Mouse (Mus musculus): Measurements from ENCODE around the gene Trmt10a. TPM values are rescaled to one million over a fixed set of nuclear protein-coding genes. Genes with fewer than 3 reads are reported as not detected.

Gene Trmt10a
- polyA plus RNA-seq, 1 experiment from 2014 or later = 11.4 TPM

GRCm38 (mm10) chr3:138144060-138144641 is 903 bp downstream of the Trmt10a start:
- Histone ChIP-seq H3K27me3 (ENCODE audit: control insufficient read depth, insufficient read depth, low read depth, low read length) (no peaks in the 10 kb centered on the region), H3K27ac (ENCODE audit: low read length) (peak overlapping the region; percentile 100), H3K36me3 (ENCODE audit: control insufficient read depth, insufficient read depth, low read length) (peaks cover 5% of the 10 kb centered on the region), H3K4me2 (ENCODE audit: low read depth, low read length) (peak overlapping the region; percentile 87), H3K9ac (ENCODE audit: low read length) (peak overlapping the region; percentile 86), H3K4me1 (replicated peaks; ENCODE audit: control insufficient read depth, insufficient read depth, low read length) (peaks cover 3% of the 10 kb centered on the region; the same call in 1 of the 2 replicates), H3K9me3 (ENCODE audit: control insufficient read depth, low read length) (no peaks in the 10 kb centered on the region), H3K4me3 (ENCODE audit: low read length) (peak overlapping the region; percentile 76)
- under 1% methylated on average over 18 of the region's 18 CpGs for WGBS
- ATAC-seq (ENCODE audit: low read depth) = no peak

GRCm38 (mm10) chr3:138144642-138145171 is 1.5 kb downstream of the Trmt10a start, which contains the start of gene Mttp:
Gene Mttp (minus strand): TSS chr3:138144968.
- peak within 1 kb of the TSS; percentile 86 for H3K9ac ChIP-seq (ENCODE audit: low read length)
- H3K4me1 ChIP-seq (replicated peaks; ENCODE audit: control insufficient read depth, insufficient read depth, low read length) = peaks cover 3% of the 10 kb centered on the region; the same call in 1 of the 2 replicates
- H3K9me3 ChIP-seq (ENCODE audit: control insufficient read depth, low read length) = no peaks in the 10 kb centered on the region
- peak within 1 kb of the TSS; percentile 76 for H3K4me3 ChIP-seq (ENCODE audit: low read length)
- H3K36me3 ChIP-seq (ENCODE audit: control insufficient read depth, insufficient read depth, low read length) = peaks cover 7% of the 10 kb centered on the region
- 1% methylated on average over 8 of the region's 8 CpGs for WGBS
- peak; percentile 18; the same call in 1 of the 2 replicates for ATAC-seq (ENCODE audit: low read depth)
- no peaks in the 10 kb centered on the region for H3K27me3 ChIP-seq (ENCODE audit: control insufficient read depth, insufficient read depth, low read depth, low read length)
- H3K4me2 ChIP-seq (ENCODE audit: low read depth, low read length) = peak within 1 kb of the TSS; percentile 87
- peak within 1 kb of the TSS; percentile 100 for H3K27ac ChIP-seq (ENCODE audit: low read length)

GRCm38 (mm10) chr3:138148811-138149210 is 5.6 kb downstream of the Trmt10a start:
- no peak for ATAC-seq (ENCODE audit: low read depth)
- 88% methylated on average over 2 of the region's 2 CpGs for WGBS
- H3K4me3 ChIP-seq (ENCODE audit: low read length) = no peak overlapping the region

GRCm38 (mm10) chr3:138155062-138155461 is 11.8 kb downstream of the Trmt10a start:
- ATAC-seq (ENCODE audit: low read depth) = no peak
- H3K9ac ChIP-seq (ENCODE audit: low read length) = no peak overlapping the region
- H3K9me3 ChIP-seq (ENCODE audit: control insufficient read depth, low read length) = no peaks in the 10 kb centered on the region
- no peak overlapping the region for H3K4me2 ChIP-seq (ENCODE audit: low read depth, low read length)
- 85% methylated on average over 4 of the region's 4 CpGs for WGBS
- H3K27ac ChIP-seq (ENCODE audit: low read length) = no peak overlapping the region
- no peaks in the 10 kb centered on the region for H3K4me1 ChIP-seq (replicated peaks; ENCODE audit: control insufficient read depth, insufficient read depth, low read length)
- H3K27me3 ChIP-seq (ENCODE audit: control insufficient read depth, insufficient read depth, low read depth, low read length) = no peaks in the 10 kb centered on the region
- peaks cover 9% of the 10 kb centered on the region for H3K36me3 ChIP-seq (ENCODE audit: control insufficient read depth, insufficient read depth, low read length)
- H3K4me3 ChIP-seq (ENCODE audit: low read length) = no peak overlapping the region

More at GRCm38 (mm10) chr3:138148811-138149210, 5.6 kb downstream of the Trmt10a start:
- Histone ChIP-seq H3K9me3 (ENCODE audit: control insufficient read depth, low read length) (no peaks in the 10 kb centered on the region), H3K27me3 (ENCODE audit: control insufficient read depth, insufficient read depth, low read depth, low read length) (no peaks in the 10 kb centered on the region), H3K9ac (ENCODE audit: low read length) (no peak overlapping the region), H3K4me2 (ENCODE audit: low read depth, low read length) (no peak overlapping the region), H3K4me1 (replicated peaks; ENCODE audit: control insufficient read depth, insufficient read depth, low read length) (no peaks in the 10 kb centered on the region), H3K36me3 (ENCODE audit: control insufficient read depth, insufficient read depth, low read length) (peaks cover 16% of the 10 kb centered on the region), H3K27ac (ENCODE audit: low read length) (no peak overlapping the region)

- Histone ChIP-seq H3K4me3 (ENCODE audit: low read length) (no peak overlapping the region), H3K27me3 (ENCODE audit: control insufficient read depth, insufficient read depth, low read depth, low read length) (no peaks in the 10 kb centered on the region), H3K4me1 (replicated peaks; ENCODE audit: control insufficient read depth, insufficient read depth, low read length) (no peaks in the 10 kb centered on the region), H3K9me3 (ENCODE audit: control insufficient read depth, low read length) (no peaks in the 10 kb centered on the region), H3K36me3 (ENCODE audit: control insufficient read depth, insufficient read depth, low read length) (peaks cover 9% of the 10 kb centered on the region), H3K9ac (ENCODE audit: low read length) (no peak overlapping the region), H3K27ac (ENCODE audit: low read length) (no peak overlapping the region), H3K4me2 (ENCODE audit: low read depth, low read length) (no peak overlapping the region)
- 77% methylated on average over 10 of the region's 10 CpGs for WGBS
- ATAC-seq (ENCODE audit: low read depth) = no peak
Observed at GRCm38 (mm10) chr3:138156651-138157050, 13.4 kb downstream of the Trmt10a start.

- no peak overlapping the region for H3K27ac ChIP-seq (ENCODE audit: low read length)
- H3K36me3 ChIP-seq (ENCODE audit: control insufficient read depth, insufficient read depth, low read length) = no peaks in the 10 kb centered on the region; the same call in 1 of the 2 replicates
- H3K27me3 ChIP-seq (ENCODE audit: control insufficient read depth, insufficient read depth, low read depth, low read length) = no peaks in the 10 kb centered on the region
- no peak overlapping the region for H3K9ac ChIP-seq (ENCODE audit: low read length)
- ATAC-seq (ENCODE audit: low read depth) = no peak
- H3K4me2 ChIP-seq (ENCODE audit: low read depth, low read length) = no peak overlapping the region
- no peaks in the 10 kb centered on the region for H3K9me3 ChIP-seq (ENCODE audit: control insufficient read depth, low read length)
- WGBS = 81% methylated on average over 10 of the region's 10 CpGs
- no peak overlapping the region for H3K4me3 ChIP-seq (ENCODE audit: low read length)
- H3K4me1 ChIP-seq (replicated peaks; ENCODE audit: control insufficient read depth, insufficient read depth, low read length) = no peaks in the 10 kb centered on the region
Observed at GRCm38 (mm10) chr3:138161623-138162022, 18.4 kb downstream of the Trmt10a start.

GRCm38 (mm10) chr3:138162553-138163183 is 19.4 kb downstream of the Trmt10a start:
- H3K27ac ChIP-seq (ENCODE audit: low read length) = no peak overlapping the region
- WGBS = 44% methylated on average over 4 of the region's 4 CpGs
- H3K27me3 ChIP-seq (ENCODE audit: control insufficient read depth, insufficient read depth, low read depth, low read length) = no peaks in the 10 kb centered on the region
- H3K9ac ChIP-seq (ENCODE audit: low read length) = no peak overlapping the region
- H3K36me3 ChIP-seq (ENCODE audit: control insufficient read depth, insufficient read depth, low read length) = no peaks in the 10 kb centered on the region
- no peaks in the 10 kb centered on the region for H3K4me1 ChIP-seq (replicated peaks; ENCODE audit: control insufficient read depth, insufficient read depth, low read length)
- no peak overlapping the region for H3K4me3 ChIP-seq (ENCODE audit: low read length)
- no peaks in the 10 kb centered on the region for H3K9me3 ChIP-seq (ENCODE audit: control insufficient read depth, low read length)
- no peak overlapping the region for H3K4me2 ChIP-seq (ENCODE audit: low read depth, low read length)
- ATAC-seq (ENCODE audit: low read depth) = no peak

- H3K27ac ChIP-seq (ENCODE audit: low read length) = no peak overlapping the region
- H3K4me2 ChIP-seq (ENCODE audit: low read depth, low read length) = no peak overlapping the region
- peaks cover 2% of the 10 kb centered on the region; the same call in 1 of the 2 replicates for H3K4me1 ChIP-seq (replicated peaks; ENCODE audit: control insufficient read depth, insufficient read depth, low read length)
- H3K9ac ChIP-seq (ENCODE audit: low read length) = no peak overlapping the region
- no peak for ATAC-seq (ENCODE audit: low read depth)
- no peaks in the 10 kb centered on the region; the same call in 1 of the 2 replicates for H3K9me3 ChIP-seq (ENCODE audit: control insufficient read depth, low read length)
- no peaks in the 10 kb centered on the region for H3K36me3 ChIP-seq (ENCODE audit: control insufficient read depth, insufficient read depth, low read length)
- no peak overlapping the region for H3K4me3 ChIP-seq (ENCODE audit: low read length)
- WGBS = 74% methylated on average over 10 of the region's 10 CpGs
- H3K27me3 ChIP-seq (ENCODE audit: control insufficient read depth, insufficient read depth, low read depth, low read length) = no peaks in the 10 kb centered on the region
Observed at GRCm38 (mm10) chr3:138173291-138173690, 30.0 kb downstream of the Trmt10a start.

GRCm38 (mm10) chr3:138175551-138175950 is 32.3 kb downstream of the Trmt10a start:
- Histone ChIP-seq H3K27me3 (ENCODE audit: control insufficient read depth, insufficient read depth, low read depth, low read length) (no peaks in the 10 kb centered on the region), H3K27ac (ENCODE audit: low read length) (no peak overlapping the region), H3K4me1 (replicated peaks; ENCODE audit: control insufficient read depth, insufficient read depth, low read length) (peaks cover 2% of the 10 kb centered on the region; the same call in 1 of the 2 replicates), H3K36me3 (ENCODE audit: control insufficient read depth, insufficient read depth, low read length) (no peaks in the 10 kb centered on the region), H3K4me3 (ENCODE audit: low read length) (no peak overlapping the region), H3K9me3 (ENCODE audit: control insufficient read depth, low read length) (no peaks in the 10 kb centered on the region; the same call in 1 of the 2 replicates), H3K4me2 (ENCODE audit: low read depth, low read length) (no peak overlapping the region), H3K9ac (ENCODE audit: low read length) (no peak overlapping the region)
- ATAC-seq (ENCODE audit: low read depth) = peak; percentile 83
- WGBS = 54% methylated on average over 6 of the region's 6 CpGs
